13 mouse cellular contexts compared by ENCODE assay signal in genomic region chr2:126515069-126515826, GRCm38 (mm10). TPM values are rescaled to one million over a fixed set of nuclear protein-coding genes. Genes with fewer than 3 reads are reported as not detected.
"Had no signal": no experiment of that assay in that cellular context is flagged by ENCODE, and none has a peak within 500 bp of the region (broad histone marks: within the 10 kb centered on the region; RNA-seq: fewer than 3 reads in every experiment).

No protein-coding gene starts in this region.

- H3K27ac ChIP-seq: limb, embryonic 12.5 days; midbrain, embryonic 10.5 days; neural tube, embryonic 15.5 days; stomach, embryonic 15.5 days had no signal

- DNase-seq: kidney, adult 2 months; kidney, postnatal 36 days; layer of hippocampus, adult 9-11 months; layer of hippocampus, postnatal 36 days; thymus, adult 2 months; thymus, postnatal 25 days had no signal

- H3K36me3 ChIP-seq: limb, embryonic 12.5 days; midbrain, embryonic 10.5 days; neural tube, embryonic 15.5 days; stomach, embryonic 15.5 days had no signal

- H3K9ac ChIP-seq: limb, embryonic 12.5 days; neural tube, embryonic 15.5 days; stomach, embryonic 15.5 days had no signal

- H3K4me2 ChIP-seq: limb, embryonic 12.5 days; neural tube, embryonic 15.5 days; stomach, embryonic 15.5 days had no signal

- H3K27me3 ChIP-seq: neural tube, embryonic 15.5 days; stomach, embryonic 15.5 days had no signal

- H3K9me3 ChIP-seq: limb, embryonic 12.5 days; midbrain, embryonic 10.5 days; neural tube, embryonic 15.5 days; stomach, embryonic 15.5 days had no signal

- H3K4me1 ChIP-seq: midbrain, embryonic 10.5 days; neural tube, embryonic 15.5 days; stomach, embryonic 15.5 days had no signal

- H3K4me3 ChIP-seq: limb, embryonic 12.5 days; midbrain, embryonic 10.5 days; neural tube, embryonic 15.5 days; stomach, embryonic 15.5 days had no signal

- ATAC-seq: midbrain, embryonic 16.5 days had no signal

RNA-seq across cellular contexts. Expression of gene Atp8b4, which starts 14.8 kb away (rescaled TPM):
- total RNA-seq: layer of hippocampus, adult 18-20 months; layer of hippocampus, postnatal 36 days; left cerebral cortex, postnatal 36 days had no signal
- polyA plus RNA-seq: midbrain, embryonic 16.5 days had no signal
